Mouse (Mus musculus) cerebellum, adult 2 months (tissue): ENCODE measurements around the gene Cavin3. TPM values are rescaled to one million over a fixed set of nuclear protein-coding genes. Genes with fewer than 3 reads are reported as not detected.

Experiments
- DNase-seq, 2 experiments: peaks; one replicate each; pipeline ENCODE4 v3.0.0; 2021
- H3K27ac ChIP-seq: fragments of 200-500 bp; 2 replicates; pipeline ENCODE4 v1.5.1; 2012; ENCODE audit warnings: low read length, control low read depth, inconsistent platforms; ENCODE audit not compliant: insufficient read depth
- H3K27me3 ChIP-seq: fragments of 200-500 bp; 2 replicates; pipeline ENCODE4 v1.6.1; 2012; ENCODE audit warnings: inconsistent platforms, mild to moderate bottlenecking, low read length, moderate library complexity; ENCODE audit not compliant: control insufficient read depth, insufficient read depth
- H3K4me1 ChIP-seq: fragments of 200-500 bp; 2 replicates; pipeline ENCODE4 v1.6.1; 2011; ENCODE audit warnings: low read length; ENCODE audit not compliant: control insufficient read depth, insufficient read depth
- H3K4me3 ChIP-seq: fragments of 200-500 bp; replicated peaks from 2 replicates; pipeline ENCODE3; 2011; ENCODE audit warnings: mild to moderate bottlenecking, low read depth, low read length, control low read depth; ENCODE audit not compliant: insufficient read depth
- CTCF ChIP-seq: fragments of 200-500 bp; IDR thresholded peaks from 2 replicates; pipeline ENCODE4 v1.5.1; 2011; ENCODE audit warnings: low read depth, mild to moderate bottlenecking, control low read depth, low read length, moderate library complexity, borderline replicate concordance; ENCODE audit not compliant: insufficient read depth
- POLR2A ChIP-seq: fragments of 200-500 bp; IDR thresholded peaks from 2 replicates; pipeline ENCODE4 v1.6.1; 2011; ENCODE audit warnings: low read length, control low read depth, borderline replicate concordance; ENCODE audit not compliant: insufficient read depth
- WGBS: fragments of 180-500 bp; shearing (Covaris S2); methylation state at CpG from one replicate; pipeline ENCODE4 v1.1.7; 2018; 5-methylcytosine and 5-hydroxymethylcytosine counted together
- polyA plus RNA-seq: library from polyadenylated mRNA; depleted of rRNA; stranded (reverse); fragments of >200 nt; gene quantifications from 2 replicates; pipeline ENCODE4 v1.2.3, GENCODE M21; 2012

The Cavin3 gene
- polyA plus RNA-seq, 1 experiment, result 34.1 TPM

DNA sequence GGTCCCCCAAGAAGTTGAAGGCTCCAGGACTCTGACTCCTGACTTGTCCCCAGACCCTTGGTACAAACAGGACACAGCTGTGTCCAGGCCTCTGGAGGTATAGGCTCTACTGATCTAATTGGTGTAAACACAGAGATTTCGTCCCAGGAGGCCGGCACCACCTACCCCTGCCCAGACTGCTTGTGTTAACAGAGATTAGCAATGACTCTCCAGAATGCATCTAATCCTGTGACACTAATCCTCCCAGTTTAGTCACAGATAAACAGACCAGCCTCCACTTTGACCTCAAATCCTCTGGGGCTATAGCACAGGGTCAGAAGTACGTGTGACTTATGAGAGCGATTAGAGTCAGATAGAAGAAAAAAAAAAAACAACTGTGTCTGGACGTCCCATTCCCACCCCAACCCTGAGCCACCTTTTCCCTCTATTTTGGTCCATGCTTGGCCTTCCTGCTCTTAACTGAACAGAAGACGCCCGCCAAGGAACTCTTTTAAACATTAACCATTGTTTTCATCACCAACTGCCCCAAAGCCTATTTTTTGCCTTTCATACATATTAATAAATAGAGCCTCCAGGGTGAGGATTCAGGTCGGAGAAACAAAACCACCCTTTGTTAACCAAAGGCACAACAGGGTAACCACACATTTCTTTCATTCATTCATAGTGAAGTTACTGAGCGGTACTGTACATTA is 34.7 kb upstream of the Cavin3 start:
- Histone ChIP-seq H3K4me1 (no peaks in the 10 kb centered on the region), H3K27ac (no peak overlapping the region), H3K4me3 (no peak overlapping the region), H3K27me3 (no peaks in the 10 kb centered on the region)
- DNase-seq, result no peak
- TF ChIP-seq POLR2A (no peak), CTCF (no peak)
- 76% methylated on average over 9 of the region's 9 CpGs for WGBS

DNA sequence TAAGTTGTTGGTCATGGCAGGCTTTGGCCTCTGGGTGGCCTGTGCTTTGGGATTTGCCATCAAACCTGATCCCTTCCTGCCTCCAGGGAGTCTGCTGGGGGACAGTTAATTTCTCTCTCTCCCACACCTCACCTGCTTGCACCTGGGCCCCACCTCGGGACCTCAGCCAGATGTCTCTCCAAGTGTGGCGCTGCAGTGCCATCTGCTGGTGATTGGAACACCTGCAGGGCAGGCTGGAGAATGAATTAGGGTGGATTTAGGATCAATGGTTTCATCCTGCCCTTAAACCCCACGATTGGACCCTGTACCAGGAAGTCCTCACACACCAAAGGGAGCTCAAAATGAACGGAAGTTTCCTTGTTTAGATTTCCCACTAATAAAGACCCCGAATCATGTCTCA is 33.1 kb upstream of the Cavin3 start:
- TF ChIP-seq POLR2A, result no peak
- peak; percentile 93 for TF ChIP-seq CTCF

DNA sequence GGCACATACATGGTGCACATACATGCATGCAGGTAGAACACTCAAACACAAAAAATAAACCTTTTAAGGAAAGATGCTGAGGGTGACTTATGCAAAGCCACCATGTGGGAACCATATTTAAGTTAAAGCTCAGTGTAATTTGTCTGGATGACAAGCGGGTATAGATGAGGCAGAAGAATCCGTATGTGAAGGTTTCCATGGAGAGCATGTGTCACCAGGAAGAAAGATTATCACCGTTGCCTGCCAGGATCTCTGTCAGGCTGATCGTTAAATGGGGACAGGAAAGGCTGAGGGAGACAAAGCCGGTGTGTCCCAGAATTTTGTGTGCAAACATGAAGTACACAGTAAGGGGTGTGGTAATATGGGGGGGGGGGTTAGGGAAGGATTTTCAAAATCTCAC is 32.5 kb upstream of the Cavin3 start:
- DNase-seq, result no peak
- no peaks in the 10 kb centered on the region for H3K27me3 ChIP-seq
- H3K4me3 ChIP-seq, result no peak overlapping the region
- no peak for TF ChIP-seq POLR2A
- TF ChIP-seq CTCF, result no peak
- no peaks in the 10 kb centered on the region for H3K4me1 ChIP-seq
- 30% methylated on average over 5 of the region's 5 CpGs for WGBS
- H3K27ac ChIP-seq, result no peak overlapping the region

More for the DNA sequence above, 33.1 kb upstream of the Cavin3 start:
- H3K27ac ChIP-seq, result no peak overlapping the region
- no peaks in the 10 kb centered on the region for H3K4me1 ChIP-seq
- H3K4me3 ChIP-seq, result no peak overlapping the region
- no peaks in the 10 kb centered on the region for H3K27me3 ChIP-seq
- WGBS, result 15% methylated on average over 5 of the region's 5 CpGs
- DNase-seq, result peak; percentile 49 to 69

DNA sequence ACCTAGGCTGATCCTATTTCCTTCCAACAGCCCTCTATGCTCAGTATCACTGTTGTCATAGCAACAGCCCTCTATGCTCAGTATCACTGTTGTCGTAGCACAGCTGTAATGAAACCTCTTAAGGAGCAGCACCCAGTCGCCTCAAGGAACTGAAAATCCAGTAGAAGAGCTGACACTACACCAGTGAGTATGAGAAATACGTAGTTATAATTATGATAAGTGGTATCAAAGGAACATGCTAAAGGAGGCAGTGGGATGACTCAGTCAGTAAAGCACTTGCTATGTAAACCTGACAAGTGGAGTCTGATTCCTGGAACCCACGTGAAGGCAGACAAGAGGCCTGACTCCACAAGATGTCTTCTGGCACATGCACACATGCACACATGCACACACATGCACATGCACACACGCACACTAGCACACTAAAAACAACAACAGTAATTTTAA is 31.8 kb upstream of the Cavin3 start:
- TF ChIP-seq CTCF (no peak), POLR2A (no peak)
- Histone ChIP-seq H3K4me1 (no peaks in the 10 kb centered on the region), H3K27me3 (no peaks in the 10 kb centered on the region), H3K27ac (no peak overlapping the region), H3K4me3 (no peak overlapping the region)
- DNase-seq, result no peak
- WGBS, result 65% methylated on average over 5 of the region's 5 CpGs

DNA sequence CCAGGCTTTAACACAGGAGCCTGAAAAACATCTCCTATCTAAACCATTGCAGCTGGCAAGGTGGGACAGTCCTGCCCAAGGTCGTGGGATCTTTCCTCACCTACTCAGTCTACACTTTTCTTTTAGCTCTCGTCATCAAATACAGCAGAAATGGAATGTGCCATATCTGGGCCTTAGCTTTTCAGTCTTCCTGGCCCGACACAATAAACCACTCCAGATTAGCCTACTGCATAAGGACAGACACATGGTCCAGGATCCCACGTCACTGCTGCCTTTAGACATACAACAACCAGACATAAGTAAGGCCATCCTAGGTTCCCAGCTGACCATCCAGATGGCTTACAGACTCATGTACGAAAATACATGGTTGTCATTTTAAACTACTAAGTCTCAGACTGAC is 28.0 kb upstream of the Cavin3 start:
- TF ChIP-seq CTCF, result no peak
- TF ChIP-seq POLR2A, result no peak
- Histone ChIP-seq H3K27me3 (no peaks in the 10 kb centered on the region), H3K27ac (no peak overlapping the region), H3K4me1 (no peaks in the 10 kb centered on the region), H3K4me3 (no peak overlapping the region)
- no peak for DNase-seq
- 82% methylated on average over 5 of the region's 5 CpGs for WGBS

DNA sequence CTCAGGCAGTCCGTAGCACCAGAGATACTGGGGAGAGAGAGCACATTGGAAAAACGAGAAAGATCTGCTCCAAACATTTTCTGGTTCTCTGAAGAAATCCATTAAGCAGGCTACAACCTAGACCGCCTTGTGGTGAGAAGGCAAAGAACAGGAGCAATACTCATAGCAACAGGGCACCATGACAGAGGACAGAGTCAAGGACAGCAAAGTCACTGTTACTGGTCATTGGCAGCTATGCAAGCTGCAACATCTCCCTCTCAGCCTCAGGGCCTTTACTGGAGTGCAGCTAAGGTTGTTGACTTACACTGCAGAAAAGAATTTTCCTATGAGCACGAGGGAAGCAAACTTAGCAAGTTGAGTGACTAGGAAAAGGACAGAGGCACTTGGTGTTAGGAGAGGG is 25.2 kb upstream of the Cavin3 start:
- 72% methylated on average over 4 of the region's 4 CpGs for WGBS
- no peak overlapping the region for H3K27ac ChIP-seq
- H3K4me1 ChIP-seq, result no peaks in the 10 kb centered on the region
- no peaks in the 10 kb centered on the region for H3K27me3 ChIP-seq
- H3K4me3 ChIP-seq, result no peak overlapping the region
- TF ChIP-seq POLR2A (no peak), CTCF (no peak)
- DNase-seq, result no peak

DNA sequence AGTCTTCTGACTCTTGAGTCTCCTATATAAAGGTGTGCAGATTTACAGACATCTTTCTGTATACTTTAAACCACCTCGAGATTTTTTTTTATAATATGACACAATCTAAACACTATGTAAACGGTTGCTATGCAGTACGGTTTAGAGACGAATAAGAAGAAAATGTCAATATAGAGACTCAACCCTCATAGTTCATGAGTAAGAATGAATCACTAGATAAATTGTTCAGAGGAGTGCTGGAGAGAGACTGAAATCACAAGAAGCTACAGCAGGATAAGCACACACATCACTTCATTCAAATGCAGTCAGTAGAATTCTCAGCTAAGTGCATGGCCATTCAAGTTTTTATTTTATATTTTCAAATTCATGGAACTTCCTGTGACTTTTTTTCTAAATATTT is 19.9 kb upstream of the Cavin3 start:
- Histone ChIP-seq H3K4me1 (no peaks in the 10 kb centered on the region; the same call in 1 of the 2 replicates), H3K27me3 (no peaks in the 10 kb centered on the region), H3K27ac (no peak overlapping the region), H3K4me3 (no peak overlapping the region)
- no peak for DNase-seq
- WGBS, result 91% methylated on average over 4 of the region's 4 CpGs
- TF ChIP-seq POLR2A, result no peak
- no peak for TF ChIP-seq CTCF

DNA sequence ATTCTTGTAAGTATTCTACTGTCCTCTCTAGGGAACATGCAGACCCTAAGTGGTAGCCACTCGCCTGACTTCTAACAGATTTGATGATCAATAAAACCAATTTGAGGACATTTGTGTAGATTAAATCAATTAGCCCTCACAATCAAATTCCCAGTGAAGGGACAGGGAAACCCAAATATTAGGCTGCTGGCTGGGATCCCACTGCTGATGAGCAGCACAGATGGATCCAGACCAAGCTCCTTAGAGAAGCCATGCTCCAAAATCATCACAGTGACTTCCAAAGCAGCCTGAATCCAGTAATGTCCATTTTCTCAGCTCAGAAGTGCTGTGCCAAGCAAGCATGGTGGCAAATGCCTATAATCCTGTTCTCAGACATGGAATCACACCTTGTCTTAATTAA is 17.6 kb upstream of the Cavin3 start:
- DNase-seq, result peak; percentile 33 to 45
- H3K4me3 ChIP-seq, result no peak overlapping the region
- H3K27ac ChIP-seq, result no peak overlapping the region
- TF ChIP-seq CTCF, result no peak
- no peak for TF ChIP-seq POLR2A
- 76% methylated on average over 1 of the region's 1 CpGs for WGBS
- no peaks in the 10 kb centered on the region; the same call in 1 of the 2 replicates for H3K4me1 ChIP-seq
- H3K27me3 ChIP-seq, result no peaks in the 10 kb centered on the region
